Mouse (Mus musculus) splenic B cell, adult 2 months (primary cell): ENCODE measurements around the gene Zfp651.

Experiments used
- DNase-seq: peaks from one replicate; pipeline ENCODE4 v3.0.0-alpha.2; 2011; ENCODE audit warnings: low read depth, low spot score
- H3K27me3 ChIP-seq: 2 replicates; pipeline ENCODE4 v1.6.1; 2012; ENCODE audit warnings: mild to moderate bottlenecking, low read length, moderate library complexity, mixed read lengths; ENCODE audit not compliant: control insufficient read depth, poor library complexity, insufficient read depth, severe bottlenecking
- H3K36me3 ChIP-seq: 2 replicates; pipeline ENCODE4 v1.6.1; 2012; ENCODE audit warnings: mild to moderate bottlenecking, low read length, moderate library complexity, mixed read lengths; ENCODE audit not compliant: control insufficient read depth, poor library complexity, insufficient read depth, severe bottlenecking

Gene Zfp651

GRCm38 (mm10) chr9:121784801-121785200, 25.7 kb downstream of the Zfp651 start:
- DNase-seq: no peak
- H3K36me3 ChIP-seq: no peaks in the 10 kb centered on the region
- no peaks in the 10 kb centered on the region for H3K27me3 ChIP-seq

GRCm38 (mm10) chr9:121785261-121785660, 26.1 kb downstream of the Zfp651 start:
- H3K36me3 ChIP-seq: no peaks in the 10 kb centered on the region
- no peaks in the 10 kb centered on the region for H3K27me3 ChIP-seq
- DNase-seq: no peak

- Histone ChIP-seq H3K27me3 (no peaks in the 10 kb centered on the region), H3K36me3 (no peaks in the 10 kb centered on the region)
- DNase-seq: no peak
Observed at GRCm38 (mm10) chr9:121786359-121786758, 27.2 kb downstream of the Zfp651 start.

- no peaks in the 10 kb centered on the region for H3K27me3 ChIP-seq
- H3K36me3 ChIP-seq: no peaks in the 10 kb centered on the region
- peak; percentile 37 for DNase-seq
Observed at GRCm38 (mm10) chr9:121791206-121791605, 32.1 kb downstream of the Zfp651 start.

DNA sequence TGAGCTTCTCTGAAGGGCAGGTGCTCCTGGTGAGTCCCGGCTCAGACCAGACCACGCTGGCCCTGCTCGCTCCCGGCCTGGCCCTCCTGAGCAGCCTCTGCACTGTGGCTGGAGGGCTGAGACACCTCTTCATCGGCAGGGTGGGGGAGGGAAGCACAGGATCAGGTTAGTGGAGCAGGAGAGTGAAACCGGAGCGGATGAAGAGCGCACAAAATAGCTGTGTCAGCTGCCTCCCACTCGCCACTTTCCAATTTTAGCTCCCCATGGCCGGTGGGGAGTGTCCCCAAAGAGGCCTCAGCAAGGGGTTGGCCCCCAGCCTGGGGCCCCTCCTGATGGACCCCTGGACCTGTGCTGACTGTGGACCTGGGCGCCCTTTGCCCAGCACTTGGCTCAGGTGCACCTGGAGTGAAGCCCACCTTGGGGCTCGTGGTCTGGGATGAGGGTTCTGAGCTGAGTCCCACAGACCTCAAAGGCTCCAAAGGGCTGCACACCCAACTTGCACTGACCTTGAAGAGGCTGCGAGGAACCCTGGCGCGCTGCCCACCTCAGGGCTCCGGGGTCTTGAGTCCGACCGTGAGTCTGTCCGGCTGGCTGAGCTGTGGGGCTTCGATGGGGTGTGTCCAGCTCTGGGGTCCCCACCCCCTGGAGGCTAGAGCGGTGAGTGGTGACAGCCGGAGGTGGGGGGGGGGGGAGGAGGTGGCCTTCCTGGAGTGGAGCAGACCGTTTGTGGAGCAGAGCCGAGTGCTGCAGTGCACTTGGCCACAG, 32.8 kb downstream of the Zfp651 start, which contains the start of gene Hhatl:
Gene Hhatl, minus strand, starts transcription at position 751 of the 765 bp plus-strand sequence.
- no peaks in the 10 kb centered on the region for H3K27me3 ChIP-seq
- no peaks in the 10 kb centered on the region for H3K36me3 ChIP-seq
- DNase-seq: no peak

- no peak for DNase-seq
- no peaks in the 10 kb centered on the region for H3K27me3 ChIP-seq
- H3K36me3 ChIP-seq: no peaks in the 10 kb centered on the region
Observed at GRCm38 (mm10) chr9:121794972-121795539, 35.9 kb downstream of the Zfp651 start.

- Histone ChIP-seq H3K27me3 (no peaks in the 10 kb centered on the region), H3K36me3 (no peaks in the 10 kb centered on the region)
- DNase-seq: no peak
Observed at GRCm38 (mm10) chr9:121797722-121798121, 38.6 kb downstream of the Zfp651 start.

DNA sequence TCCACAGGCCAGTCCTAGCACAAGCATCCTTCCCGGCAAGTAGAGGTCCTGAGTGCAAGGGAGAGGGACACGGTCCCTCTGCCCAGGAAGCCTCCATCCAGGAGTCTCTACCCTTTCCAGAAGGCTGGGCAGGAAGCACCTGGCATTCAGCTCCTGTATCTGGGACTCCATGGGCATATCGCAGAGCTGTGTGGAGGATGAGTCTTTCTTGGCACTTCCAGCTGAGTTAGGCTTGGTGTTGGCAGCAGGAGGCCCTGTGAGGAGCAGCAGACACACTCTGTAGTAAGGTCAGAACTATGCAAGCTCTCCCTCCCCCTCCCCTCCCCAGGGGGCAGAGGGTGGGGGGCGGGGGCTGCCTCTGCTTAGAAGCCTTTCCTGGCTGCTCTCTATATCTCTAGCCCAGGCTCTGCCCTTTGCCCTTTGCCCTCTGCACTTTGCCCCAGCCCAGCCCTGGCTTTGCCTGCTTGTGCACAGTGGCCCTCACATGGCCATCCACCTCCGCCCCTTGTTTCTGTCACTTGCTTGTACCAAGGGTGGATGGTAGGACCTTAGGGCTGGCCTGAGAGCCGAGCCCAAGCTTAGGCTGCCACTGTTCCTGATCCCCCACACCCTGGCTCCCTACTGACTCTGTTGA, 39.9 kb downstream of the Zfp651 start:
- Histone ChIP-seq H3K27me3 (no peaks in the 10 kb centered on the region), H3K36me3 (no peaks in the 10 kb centered on the region)
- no peak for DNase-seq

- no peak for DNase-seq
- H3K36me3 ChIP-seq: no peaks in the 10 kb centered on the region
- no peaks in the 10 kb centered on the region for H3K27me3 ChIP-seq
Observed at GRCm38 (mm10) chr9:121802747-121803146, 43.6 kb downstream of the Zfp651 start.

DNA sequence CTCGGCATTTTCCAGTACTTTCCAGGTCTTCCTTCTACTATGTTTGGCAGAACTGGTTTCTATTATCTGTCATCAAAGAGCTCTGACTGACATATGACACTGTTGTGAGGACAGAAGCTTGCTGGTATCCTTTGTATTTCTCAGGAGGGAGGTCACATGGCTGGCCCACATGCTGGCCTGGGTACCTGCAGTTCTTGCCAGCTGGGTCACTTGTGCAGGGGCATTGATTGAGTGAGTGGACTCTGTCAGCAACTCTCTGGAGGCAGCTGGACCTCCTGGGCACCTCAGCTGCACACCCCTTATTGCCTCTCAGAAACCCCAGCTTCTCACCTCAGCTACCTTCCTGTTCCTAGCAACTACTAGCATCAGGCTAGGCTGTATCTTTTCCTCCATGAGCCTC, 48.4 kb downstream of the Zfp651 start:
- no peaks in the 10 kb centered on the region for H3K27me3 ChIP-seq
- DNase-seq: no peak
- no peaks in the 10 kb centered on the region for H3K36me3 ChIP-seq

- Histone ChIP-seq H3K27me3 (no peaks in the 10 kb centered on the region), H3K36me3 (no peaks in the 10 kb centered on the region)
- DNase-seq: no peak
Observed at GRCm38 (mm10) chr9:121807947-121808346, 48.8 kb downstream of the Zfp651 start.

DNA sequence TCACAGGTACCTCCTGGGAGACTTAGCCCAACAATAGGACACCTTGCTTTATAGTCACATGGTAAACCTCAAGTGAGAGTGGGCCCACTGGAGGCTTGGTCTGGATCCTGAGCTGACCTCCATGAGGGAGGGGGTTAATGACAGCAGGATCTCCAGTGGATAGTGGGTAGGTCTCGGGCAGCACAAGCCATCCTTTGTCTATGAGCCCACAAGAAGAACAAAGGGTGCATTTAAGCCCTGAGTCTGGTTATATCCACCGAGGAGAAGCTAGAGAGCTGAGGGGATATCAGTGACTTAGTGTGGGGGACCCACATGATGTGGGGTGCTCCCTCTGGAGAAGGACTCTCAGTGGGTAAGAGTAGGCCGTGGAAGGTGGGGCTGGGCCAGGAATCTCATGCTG, 49.4 kb downstream of the Zfp651 start:
- H3K27me3 ChIP-seq: no peaks in the 10 kb centered on the region
- no peak for DNase-seq

GRCm38 (mm10) chr9:121810081-121810821, 51.1 kb downstream of the Zfp651 start:
- no peaks in the 10 kb centered on the region for H3K27me3 ChIP-seq
- DNase-seq: no peak

More for the DNA sequence above, 49.4 kb downstream of the Zfp651 start:
- no peaks in the 10 kb centered on the region for H3K36me3 ChIP-seq

GRCm38 (mm10) chr9:121815183-121815582, 56.1 kb downstream of the Zfp651 start:
- Histone ChIP-seq H3K36me3 (no peaks in the 10 kb centered on the region), H3K27me3 (no peaks in the 10 kb centered on the region)
- no peak for DNase-seq

More at GRCm38 (mm10) chr9:121810081-121810821, 51.1 kb downstream of the Zfp651 start:
- H3K36me3 ChIP-seq: no peaks in the 10 kb centered on the region
